Mouse (Mus musculus): ENCODE results near the gene Ccdc102a.
A peak's percentile ranks its signal among the peaks of the same experiment; 100 is the strongest.

The Ccdc102a gene

DNA sequence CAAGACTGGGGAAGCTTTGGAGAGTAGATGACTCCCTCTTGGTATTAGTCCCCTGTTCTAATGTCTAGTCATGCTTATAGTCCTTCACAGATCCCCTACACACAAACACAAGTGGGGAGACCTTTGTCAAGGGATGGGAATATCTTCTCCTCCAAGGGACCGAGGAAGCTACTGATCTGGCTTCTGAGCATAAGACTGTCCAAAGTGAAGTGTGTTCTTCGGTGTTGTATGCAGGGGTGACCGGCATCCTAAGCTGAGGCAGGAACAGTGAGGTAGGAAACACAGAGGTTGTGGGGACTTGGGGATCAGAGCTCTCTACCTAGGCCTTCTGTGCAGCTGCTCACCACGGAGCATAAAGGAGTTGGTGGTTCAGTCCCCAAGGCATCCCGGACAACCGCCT lies 4.3 kb upstream of the Ccdc102a start:
- no peak for DNase-seq (ENCODE audit: low spot score in 2 of 2)

DNA sequence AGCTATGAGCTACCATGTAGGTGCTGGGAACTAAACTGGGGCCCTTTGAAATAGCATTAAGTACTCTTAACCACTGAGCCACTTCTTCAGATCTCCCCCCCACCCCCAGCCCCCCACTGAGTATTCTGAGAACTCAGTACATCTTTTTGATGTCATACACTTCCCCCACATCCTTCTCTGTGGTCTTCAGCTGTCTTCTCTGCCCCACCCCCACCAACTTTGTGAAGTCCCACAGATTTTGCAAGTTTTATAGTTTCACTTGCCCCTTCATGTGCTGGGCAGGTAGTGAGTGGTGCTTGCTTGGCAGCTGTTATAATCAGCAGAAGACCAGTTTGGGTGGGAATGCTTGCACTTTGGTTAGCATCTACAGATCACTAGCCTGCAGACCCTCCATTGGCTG lies 1.4 kb upstream of the Ccdc102a start:
- no peak for DNase-seq (ENCODE audit: low spot score in 2 of 2)

DNA sequence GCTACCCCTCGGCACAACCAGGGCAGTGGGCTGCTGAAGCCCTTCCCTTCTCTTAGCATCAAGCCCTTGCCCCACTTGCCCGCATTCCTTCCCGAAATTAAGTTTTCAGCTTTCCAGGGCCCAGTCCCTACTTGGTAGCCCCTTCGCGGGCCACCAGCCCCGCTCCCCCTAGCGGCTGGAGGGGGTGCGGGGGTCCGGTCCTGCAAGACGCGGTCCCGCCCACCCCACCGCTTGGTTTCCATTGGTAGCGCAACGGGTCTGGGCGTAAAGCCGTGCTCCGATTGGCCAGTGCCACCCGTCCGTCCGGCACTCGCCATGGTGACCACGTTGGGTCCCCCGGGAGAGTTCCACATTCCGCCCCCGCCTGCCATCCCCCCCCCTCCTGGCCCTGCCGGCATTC lies 546 bp downstream of the Ccdc102a start:
- peak; percentile 93 to 94 for DNase-seq (ENCODE audit: low spot score in 2 of 2)

DNA sequence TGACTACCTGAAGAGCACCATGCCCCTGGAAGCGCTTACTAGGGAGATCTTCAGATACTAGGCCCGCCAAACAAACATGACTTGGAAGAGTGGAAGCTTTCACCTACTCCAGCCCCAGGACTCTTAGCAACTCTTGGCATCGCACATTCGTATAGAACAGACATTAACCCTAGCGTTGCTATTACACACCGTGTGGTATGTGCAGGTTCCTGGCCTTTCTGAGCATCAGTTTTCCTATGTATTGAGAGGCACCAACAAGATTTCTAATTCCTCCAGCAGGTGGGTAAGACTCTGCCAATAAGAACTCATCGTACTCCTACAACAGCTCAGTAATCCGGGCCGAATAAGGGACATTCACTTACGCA lies 956 bp downstream of the Ccdc102a start:
- no peak for DNase-seq (ENCODE audit: low spot score in 2 of 2)

DNA sequence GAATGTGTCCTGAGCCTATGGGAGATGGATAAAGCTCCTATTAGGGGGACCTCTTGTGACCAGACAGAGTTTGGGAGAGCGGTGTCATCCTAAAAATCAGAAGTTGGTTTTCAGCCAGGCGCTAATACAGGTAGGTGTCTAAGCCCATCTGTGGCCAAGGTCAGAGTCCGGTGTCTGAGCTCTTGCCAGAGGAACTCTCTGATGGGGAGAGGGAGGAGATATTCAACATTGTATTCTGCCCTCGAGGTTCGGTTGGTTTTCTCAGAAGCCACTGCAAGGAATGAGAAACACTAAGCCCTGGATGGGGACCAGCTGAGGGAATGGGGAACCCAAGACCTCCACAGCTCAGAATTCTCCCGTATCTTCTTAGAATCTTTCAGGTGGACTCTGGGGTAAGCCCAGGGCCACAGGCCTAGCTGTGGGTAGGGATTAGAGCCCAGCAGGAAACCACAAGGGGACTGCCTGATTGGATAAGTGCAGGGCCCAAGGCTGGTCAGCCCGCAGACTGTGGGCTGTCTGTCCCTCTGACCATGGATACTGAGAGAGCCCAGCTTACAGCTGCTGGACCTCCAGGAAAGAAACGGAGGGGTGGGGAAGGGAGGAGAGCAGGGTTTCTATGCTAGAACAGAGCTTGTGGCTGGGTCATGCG lies 1.5 kb downstream of the Ccdc102a start:
- no peak for DNase-seq (ENCODE audit: low spot score in 2 of 2)

DNA sequence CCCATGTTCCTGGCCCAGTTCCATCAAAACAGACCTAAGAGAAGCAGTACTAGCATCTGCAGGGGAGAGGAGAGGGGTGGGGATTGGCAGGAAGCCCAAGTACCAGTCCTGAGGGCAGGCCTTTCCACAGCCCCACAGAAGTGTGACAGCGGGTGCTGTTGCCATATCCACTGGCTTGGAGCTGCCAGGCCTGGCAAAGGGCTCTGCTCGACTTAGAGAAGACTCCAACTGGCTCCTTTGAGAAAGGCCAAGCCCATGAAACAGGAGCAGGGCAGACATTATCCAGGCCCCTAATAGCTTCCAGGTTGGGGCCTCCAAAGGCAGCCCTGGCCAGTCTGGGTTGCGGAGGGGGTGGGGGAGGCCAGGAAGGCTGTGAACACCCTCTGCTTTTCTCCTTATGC lies 3.2 kb downstream of the Ccdc102a start:
- peak; percentile 52 to 58 for DNase-seq (ENCODE audit: low spot score in 2 of 2)

DNA sequence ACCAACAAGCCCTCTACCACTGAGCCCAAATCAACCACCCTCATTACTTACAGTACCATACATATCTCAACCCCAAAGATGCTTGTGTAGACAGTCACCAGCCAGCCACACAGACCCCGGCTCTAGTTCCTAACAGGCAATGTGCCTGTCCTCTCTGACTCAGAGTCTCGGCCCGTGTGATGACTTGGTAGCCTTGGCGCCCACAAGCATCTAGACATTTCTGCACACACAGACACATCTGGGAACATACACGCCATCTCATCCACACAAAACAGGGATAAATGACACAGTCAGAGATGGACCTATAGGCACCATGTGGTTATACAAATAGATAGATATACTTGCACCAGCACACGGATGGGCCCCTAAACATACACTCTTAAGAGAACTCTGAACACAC lies 3.6 kb downstream of the Ccdc102a start:
- DNase-seq (ENCODE audit: low spot score in 2 of 2) = no peak

DNA sequence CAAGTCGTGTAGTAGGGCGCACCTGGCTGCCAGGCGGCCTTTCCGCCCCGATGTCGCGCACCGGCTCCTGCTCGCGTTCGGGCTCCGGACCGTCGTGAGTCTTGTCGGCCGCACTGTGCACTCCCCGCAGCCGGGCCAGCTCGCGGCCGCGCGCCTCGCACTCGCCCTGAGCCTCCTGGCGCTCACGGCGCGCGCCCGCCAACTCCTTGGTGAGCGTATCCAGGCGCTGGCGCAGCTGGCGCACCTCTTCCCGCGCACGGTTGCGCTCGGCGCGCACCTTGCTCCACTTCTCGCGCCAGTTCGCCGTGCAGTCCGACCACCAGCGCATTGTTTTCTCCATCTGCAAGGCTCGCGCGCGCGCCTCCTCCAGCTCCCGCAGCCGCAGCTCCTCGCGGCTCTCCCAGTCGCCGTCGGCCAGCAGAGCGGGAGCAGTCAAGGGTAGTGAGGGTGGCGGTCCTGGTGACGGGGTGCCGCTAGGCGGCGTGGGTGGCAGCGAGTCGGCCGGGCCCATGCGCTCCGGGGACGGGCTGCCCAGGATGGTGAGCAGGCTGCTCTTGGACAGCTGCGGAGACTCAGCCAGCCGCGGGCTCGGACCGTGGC lies 4.7 kb downstream of the Ccdc102a start:
- peak; percentile 61 to 72 for DNase-seq (ENCODE audit: low spot score in 2 of 2)

DNA sequence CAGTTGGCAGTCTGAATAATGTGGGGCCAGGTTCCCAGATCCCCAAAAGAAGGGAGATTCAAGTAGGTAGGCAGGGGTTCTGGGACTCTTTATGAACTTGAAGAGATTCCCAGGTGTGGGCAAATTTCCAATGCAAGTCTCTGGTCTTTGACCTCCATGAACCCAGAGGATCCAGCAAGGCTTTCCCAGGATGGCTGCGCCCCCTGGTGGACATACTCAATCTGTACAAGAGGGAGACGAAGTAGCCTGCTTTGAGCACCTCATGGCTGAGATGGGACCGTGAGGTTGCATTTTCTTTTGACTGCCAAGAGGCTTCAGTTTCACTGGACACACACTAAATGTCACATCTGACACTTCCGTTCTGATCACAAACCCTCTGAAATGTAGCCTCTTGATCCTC lies 9.1 kb downstream of the Ccdc102a start:
- DNase-seq (ENCODE audit: low spot score in 2 of 2) = peak; percentile 63 to 79

DNA sequence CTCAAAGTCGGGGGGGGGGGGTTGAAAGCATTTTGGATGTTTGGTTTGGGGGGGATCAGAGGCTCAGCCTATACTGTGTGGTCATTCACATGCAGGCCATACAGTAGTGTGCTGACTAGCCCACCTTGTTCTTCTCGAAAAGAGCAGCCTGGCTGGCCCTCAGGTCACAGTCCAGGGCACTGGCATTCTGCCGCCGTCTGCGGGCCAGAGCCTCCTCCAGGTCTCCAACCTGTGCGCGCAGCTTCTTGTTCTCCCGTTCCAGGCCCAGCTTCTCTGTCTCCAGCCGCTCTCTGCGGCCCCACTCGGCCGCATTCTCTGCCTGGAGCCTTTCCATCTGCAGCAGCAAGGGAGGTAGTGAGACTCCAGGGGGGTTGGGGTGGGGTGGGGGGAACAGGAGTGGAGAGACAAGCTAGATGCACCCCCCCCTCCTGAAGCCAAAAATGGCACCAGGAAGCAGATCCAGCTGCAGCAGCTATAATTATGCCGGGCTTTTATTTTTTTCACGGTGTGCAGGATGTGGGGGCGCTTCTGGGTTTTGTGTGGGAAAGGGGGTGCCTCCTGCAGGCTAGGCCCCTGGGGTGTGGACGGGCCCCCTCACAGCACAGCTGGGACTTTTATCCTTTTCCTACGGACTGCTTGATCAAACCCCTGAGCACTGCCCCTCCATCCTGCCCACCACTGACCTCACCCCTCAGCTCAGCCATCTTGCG lies 10.2 kb downstream of the Ccdc102a start:
- DNase-seq (ENCODE audit: low spot score in 2 of 2) = peak; percentile 44 to 47

DNA sequence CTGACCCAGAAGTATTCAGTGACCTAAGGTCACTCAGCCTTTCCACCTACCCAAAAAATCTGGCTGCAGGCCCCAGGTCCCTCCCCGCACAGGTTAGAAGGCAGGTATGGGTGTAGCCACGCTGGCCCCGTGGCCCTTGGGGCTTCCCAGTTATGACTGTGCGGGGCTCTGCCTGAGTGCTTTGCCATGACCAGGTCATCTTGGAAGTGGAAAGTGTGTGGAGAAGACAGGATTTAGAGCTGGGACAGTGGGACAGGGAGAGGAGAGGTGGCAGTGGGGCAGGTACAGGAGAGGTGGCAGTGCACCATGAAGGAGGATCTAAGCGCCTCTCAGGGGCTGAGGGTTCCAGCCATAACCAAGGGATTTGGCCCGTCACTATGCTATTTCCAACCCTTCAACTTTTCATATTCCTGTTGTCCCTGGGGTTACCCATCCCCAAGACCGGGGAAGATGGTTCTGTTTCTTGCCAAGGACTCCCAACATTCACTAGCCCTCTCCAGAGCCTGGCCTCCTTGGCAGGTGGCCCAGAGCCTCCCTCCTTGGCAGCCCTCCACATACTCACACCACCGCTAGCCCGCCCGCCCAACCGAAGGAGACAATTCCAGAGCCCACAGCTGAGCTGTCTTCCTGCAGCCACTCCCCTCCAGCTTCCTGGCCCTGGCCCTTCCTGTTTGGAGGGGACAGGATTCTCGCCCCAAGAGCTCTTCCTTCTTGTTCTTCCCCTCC lies 13.3 kb downstream of the Ccdc102a start:
- DNase-seq (ENCODE audit: low spot score in 2 of 2) = peak; percentile 83 to 86

DNA sequence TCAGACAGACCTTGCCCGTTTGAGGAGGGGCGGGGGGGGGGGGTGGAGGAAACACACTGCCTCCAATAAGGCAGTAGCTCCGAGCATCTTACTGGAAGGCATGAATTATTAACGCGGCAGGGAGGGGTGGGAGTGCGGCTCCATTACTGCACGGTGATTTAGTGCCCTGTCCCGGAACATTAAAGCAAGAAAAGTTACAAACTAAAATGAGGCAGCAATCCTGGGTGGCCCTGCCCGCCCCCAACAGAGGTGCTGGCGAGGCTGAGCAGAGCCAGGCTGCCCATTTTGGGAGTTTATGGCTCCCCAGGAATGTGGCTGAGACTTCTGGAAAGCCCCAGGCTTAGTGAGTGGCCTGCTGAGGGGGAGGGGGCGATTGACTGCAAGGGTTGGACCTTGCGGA lies 14.2 kb downstream of the Ccdc102a start:
- no peak for DNase-seq (ENCODE audit: low spot score in 2 of 2)

DNA sequence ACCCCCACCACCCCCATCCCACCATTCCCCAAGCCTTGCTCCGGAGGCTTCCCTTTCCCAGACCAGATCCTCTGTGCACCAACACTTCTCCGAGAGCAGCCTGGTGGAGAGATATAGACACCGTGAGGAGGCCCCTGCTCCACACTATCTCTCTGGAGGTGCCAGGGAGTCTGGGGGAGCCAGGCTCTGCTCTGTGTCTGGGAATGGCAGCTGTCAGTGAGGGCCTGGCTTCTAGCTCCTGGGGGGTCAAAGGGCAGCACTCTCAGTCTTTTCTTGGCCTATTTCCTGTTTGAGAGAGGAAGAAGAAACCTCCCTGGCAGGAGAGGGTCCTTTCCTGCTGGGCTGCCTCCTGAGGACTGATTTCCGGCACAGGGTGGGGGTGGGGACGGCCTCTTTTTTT lies 16.9 kb downstream of the Ccdc102a start:
- DNase-seq (ENCODE audit: low spot score in 2 of 2) = no peak

DNA sequence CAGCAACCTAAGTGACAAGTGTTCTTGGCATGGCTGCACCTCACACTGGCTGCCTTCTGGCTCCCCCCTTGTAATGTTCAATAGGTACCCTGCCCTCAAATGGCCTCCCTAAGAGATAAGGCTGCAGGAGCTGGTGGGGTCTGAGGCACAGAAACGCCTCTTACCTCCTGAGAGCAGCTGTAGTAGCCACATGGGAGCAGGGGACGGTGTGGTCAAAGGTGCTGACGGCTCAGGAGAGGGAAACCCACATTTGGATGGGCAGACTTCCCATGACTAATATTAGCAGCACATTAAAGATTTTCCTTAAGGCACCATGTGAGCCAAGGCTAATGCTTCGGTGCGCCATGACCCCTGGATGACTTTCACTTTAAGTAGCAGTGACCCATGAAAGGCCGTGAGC lies 17.3 kb downstream of the Ccdc102a start:
- no peak for DNase-seq (ENCODE audit: low spot score in 2 of 2)

DNA sequence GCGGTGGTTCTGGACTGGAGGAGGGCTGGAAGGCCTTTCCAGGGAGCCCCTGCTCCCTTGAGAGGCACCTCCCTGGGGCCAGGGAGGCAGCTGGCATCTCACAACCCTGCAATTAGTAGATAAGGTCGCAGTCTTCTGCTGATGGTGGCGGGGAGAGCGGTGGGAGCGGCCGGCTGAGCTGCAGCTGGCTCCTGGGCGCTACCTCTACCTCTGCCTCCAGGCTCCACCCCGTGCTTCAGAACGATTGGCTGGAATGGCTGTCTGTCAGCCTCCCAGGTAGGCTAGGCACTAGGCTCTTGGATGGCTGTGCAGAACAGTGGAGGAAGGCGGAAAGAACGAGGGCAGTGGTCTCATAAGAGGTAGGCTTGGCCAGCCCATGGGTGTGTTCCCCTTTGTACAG lies 18.6 kb downstream of the Ccdc102a start:
- DNase-seq (ENCODE audit: low spot score in 2 of 2) = no peak

DNA sequence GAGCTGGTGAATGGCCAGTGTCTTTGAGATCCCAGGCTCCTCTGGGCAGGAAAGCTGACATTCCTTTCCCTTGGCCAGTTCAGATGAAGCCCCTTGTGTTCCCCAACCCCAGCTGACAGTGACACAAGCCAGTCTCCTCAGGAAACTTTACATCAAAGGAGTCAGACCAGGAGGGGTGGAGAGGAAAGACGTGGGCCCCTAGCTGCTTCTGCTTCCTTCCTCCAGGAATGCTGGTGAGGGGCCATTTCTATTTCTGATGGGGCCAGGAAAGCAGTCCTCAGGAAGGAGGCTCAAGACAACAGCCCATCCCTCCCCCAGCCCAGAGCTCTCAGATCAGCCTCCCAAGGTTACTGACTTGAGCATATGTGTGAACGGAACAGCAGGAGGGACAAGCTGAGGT lies 25.0 kb downstream of the Ccdc102a start:
- DNase-seq (ENCODE audit: low spot score in 2 of 2) = no peak

DNA sequence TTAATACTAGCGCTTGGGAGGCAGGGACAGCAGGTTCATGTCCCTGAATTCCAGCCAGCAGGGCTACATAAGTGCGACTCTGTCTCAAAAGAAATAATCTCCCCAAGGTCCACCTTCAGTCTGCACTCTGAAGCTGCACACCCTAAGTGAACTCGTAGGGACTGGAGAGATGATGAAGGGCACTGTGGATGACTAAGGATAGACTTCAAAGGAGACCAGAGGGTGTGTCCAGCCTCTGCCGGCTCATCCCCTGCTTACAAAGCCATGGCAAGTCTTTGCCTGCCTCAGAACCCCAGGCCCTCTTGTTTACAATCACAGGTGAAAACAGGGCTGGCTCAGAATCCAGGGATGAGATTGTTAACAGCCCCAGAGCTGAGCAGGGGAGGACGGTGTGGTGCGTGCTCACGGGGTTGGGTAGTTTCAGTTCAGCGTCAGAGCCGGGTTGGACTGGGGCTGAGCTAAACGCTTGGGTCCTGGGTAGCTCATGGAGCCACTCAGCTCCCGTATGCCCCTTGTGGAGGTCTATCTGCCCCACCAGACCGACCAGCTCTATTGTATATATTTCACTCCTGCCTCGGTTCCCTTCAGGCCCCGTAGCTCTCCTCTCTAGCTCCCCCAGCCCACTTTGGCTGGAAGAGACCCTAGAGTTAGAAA lies 29.4 kb downstream of the Ccdc102a start:
- no peak for DNase-seq (ENCODE audit: low spot score in 2 of 2)

DNA sequence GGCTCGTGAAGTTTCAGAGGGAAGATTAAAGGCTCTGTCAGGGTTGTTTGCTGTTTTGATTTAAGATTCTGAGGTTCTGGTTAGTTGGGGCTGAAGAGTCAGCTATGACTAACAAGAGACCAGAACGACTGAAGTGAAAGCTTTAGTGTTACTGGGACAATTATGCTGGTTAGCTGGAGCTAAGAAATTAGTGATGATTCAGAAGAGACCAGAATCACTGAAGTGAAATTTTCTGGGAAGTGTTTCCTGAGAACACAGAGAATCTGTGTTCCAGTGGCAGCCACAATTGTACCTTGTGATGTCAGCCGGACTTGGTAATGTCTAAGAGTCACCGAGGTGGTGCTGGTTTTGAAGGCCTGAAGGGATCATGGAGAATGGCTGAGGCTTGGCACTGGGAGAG lies 37.2 kb downstream of the Ccdc102a start:
- DNase-seq (ENCODE audit: low spot score in 2 of 2) = no peak

DNA sequence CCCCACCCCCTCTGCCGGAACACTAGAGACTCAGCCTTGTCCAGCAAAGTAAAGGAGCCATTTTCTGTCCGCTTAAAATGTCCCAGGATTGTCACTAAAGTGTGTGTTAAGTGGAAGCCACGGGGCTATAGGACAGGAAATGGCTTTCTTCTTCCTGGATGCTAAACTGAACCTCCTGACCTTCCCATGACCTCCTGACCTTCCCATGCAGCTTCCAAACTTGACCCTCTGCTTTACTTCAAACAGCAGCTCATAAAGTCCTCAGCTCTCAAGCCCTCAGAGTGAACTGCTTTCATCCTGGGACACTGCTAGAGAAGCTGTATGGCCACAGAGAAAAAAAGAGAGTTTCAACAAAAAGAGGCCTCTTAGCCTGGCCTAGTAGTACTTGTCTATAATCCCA lies 41.1 kb downstream of the Ccdc102a start:
- no peak for DNase-seq (ENCODE audit: low spot score in 2 of 2)

DNA sequence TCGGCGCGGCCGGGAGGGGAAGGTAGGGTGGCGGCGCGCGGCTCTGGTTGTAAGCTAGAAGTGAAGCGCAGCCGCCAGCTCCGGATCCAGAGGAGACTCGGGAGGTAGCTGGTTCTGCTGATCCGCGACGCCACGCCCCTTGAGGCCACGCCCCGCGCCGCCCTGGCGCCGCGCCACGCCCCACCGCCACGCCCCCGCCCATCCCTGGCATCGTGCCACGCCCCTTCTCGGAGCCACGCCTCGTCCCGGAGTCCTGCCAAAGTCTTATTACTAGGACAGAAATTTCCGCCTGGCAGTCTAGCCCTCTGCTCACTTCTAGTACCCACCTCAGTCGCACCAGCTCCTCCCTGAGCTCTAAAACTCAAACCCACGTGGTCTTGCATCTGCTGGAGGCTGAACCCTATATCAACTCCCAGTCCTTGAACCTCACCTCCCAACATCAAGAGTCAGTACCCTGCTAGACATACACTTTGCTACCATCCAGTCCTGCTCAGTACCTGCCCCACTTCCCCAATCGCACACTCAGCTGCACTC lies 41.6 kb downstream of the Ccdc102a start, which contains the start of gene Dok4:
TSS of gene Dok4 (minus strand) at position 134 of the 534 bp plus-strand sequence.
- DNase-seq (ENCODE audit: low spot score in 2 of 2) = peak; percentile 76 to 83

DNA sequence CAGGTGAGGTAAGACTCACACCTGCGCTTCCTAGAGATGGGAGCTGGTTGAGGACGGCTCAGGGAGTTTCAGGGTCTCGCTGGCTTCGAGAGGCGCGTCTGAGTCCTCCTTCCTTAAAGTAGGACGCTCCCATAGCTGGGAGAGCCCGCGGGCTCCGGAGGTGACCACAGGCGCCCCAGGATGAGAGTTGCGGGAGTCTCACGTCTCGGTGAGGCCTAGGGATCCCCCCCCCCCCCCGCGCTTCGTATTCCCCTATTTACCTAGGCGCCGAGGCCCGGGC lies 42.1 kb downstream of the Ccdc102a start:
- peak in 1 of 2 experiments; percentile 28 for DNase-seq (ENCODE audit: low spot score in 2 of 2)

Measured in right cerebral cortex, postnatal 10 days (tissue).